Mouse (Mus musculus) neural tube, embryonic 15.5 days (tissue): ENCODE measurements around the gene Top2a. TPM values are rescaled to one million over a fixed set of nuclear protein-coding genes. Genes with fewer than 3 reads are reported as not detected.
A peak's percentile ranks its signal among the peaks of the same experiment; 100 is the strongest.

ENCODE experiments used
- ATAC-seq: fragments of 200-750 bp; cut with Nextera tagmentation; 2 replicates; pipeline ENCODE4 v1.8.0; 2017; ENCODE audit warnings: mild to moderate bottlenecking, moderate TSS enrichment, moderate library complexity; ENCODE audit not compliant: low FRiP score
- H3K27ac ChIP-seq: fragments of 300-500 bp; sonication (generic); replicated peaks from 2 replicates; pipeline ENCODE4 v1.5.1; 2015; ENCODE audit warnings: mild to moderate bottlenecking, inconsistent platforms
- H3K27me3 ChIP-seq: fragments of 300-500 bp; sonication (generic); replicated peaks from 2 replicates; pipeline ENCODE4 v1.6.1; 2015; ENCODE audit warnings: inconsistent platforms
- H3K36me3 ChIP-seq: fragments of 300-500 bp; sonication (generic); 2 replicates; pipeline ENCODE4 v1.6.1; 2015; ENCODE audit warnings: inconsistent platforms
- H3K4me1 ChIP-seq: fragments of 300-500 bp; sonication (generic); 2 replicates; pipeline ENCODE4 v1.6.1; 2015; ENCODE audit warnings: inconsistent platforms
- H3K4me2 ChIP-seq: fragments of 300-500 bp; sonication (generic); 2 replicates; pipeline ENCODE4 v1.6.1; 2015; ENCODE audit warnings: inconsistent platforms, mild to moderate bottlenecking, moderate library complexity
- H3K4me3 ChIP-seq: fragments of 300-500 bp; sonication (generic); replicated peaks from 2 replicates; pipeline ENCODE4 v1.5.1; 2015; ENCODE audit warnings: mild to moderate bottlenecking, inconsistent platforms
- H3K9ac ChIP-seq: fragments of 300-500 bp; sonication (generic); replicated peaks from 2 replicates; pipeline ENCODE4 v1.6.1; 2015; ENCODE audit warnings: mild to moderate bottlenecking, inconsistent platforms
- H3K9me3 ChIP-seq: fragments of 300-500 bp; sonication (generic); replicated peaks from 2 replicates; pipeline ENCODE4 v1.6.1; 2016; ENCODE audit warnings: inconsistent platforms
- WGBS: fragments of 180-500 bp; shearing (Covaris S2); methylation state at CpG from one replicate; pipeline ENCODE4 v1.1.7; 2015; ENCODE audit warnings: mixed read lengths; 5-methylcytosine and 5-hydroxymethylcytosine counted together
- polyA plus RNA-seq: library from polyadenylated mRNA; unstranded; fragments of >200 nt; fragmentation: Nextera tagmentation; extraction: Ambion mirVana; gene quantifications from 2 replicates; pipeline ENCODE4 v1.2.1, GENCODE M21; 2015

Top2a gene
- polyA plus RNA-seq = 25.8 and 71.2 TPM in 2 replicates

DNA sequence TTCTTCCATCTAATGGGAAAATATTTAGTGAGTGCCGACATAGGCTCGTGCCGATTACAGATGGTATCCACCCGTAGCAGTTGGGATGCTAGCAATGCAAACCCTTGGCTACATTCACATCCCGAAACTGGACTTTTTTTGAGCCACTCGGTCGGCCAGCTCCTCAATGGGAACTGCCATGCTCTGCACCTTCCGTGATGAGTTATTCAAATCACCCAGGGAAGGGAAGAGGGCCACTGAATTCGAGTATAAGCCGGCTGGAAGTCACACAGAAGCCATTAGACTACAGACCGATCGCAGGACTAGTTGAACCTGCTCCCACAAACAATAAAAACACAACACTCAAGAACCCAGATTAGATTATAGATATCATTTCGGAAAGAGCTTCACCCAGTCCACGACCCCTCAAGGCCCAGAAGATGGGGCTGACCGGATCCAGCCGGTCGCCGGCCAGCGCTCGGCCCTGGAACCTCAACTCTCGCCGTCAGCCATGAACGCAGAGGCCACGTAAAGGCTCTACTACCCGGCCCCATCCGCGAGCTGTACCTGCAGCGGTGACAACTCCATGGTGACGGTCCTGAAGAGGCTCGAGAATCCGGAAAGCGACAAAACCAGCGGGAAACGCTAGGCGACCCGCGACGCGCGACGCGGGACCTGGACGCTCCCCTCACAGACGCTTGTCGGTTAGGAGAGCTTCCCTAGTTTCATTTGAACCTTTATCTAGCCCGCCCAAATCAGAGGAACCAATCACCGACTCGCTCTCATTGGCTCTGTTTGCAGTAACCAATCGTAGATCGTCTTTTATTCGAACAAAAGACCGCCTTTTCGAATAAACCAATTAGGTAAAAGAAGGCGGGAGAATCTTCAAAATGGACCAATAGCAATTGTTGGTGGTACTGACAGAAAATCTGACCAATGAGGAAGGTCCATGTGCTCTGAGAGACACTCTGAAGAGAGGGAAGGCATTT, at the start of gene Top2a:
Top2a (minus strand) TSS at position 690 of the 968 bp plus-strand sequence.
- peak within 1 kb of the TSS; percentile 62 for H3K27ac ChIP-seq
- H3K9me3 ChIP-seq = no peaks in the 10 kb centered on the region
- peak within 1 kb of the TSS; percentile 86 for H3K4me2 ChIP-seq
- H3K27me3 ChIP-seq = no peaks in the 10 kb centered on the region
- H3K9ac ChIP-seq = peak within 1 kb of the TSS; percentile 49
- peaks cover 13% of the 10 kb centered on the region for H3K4me1 ChIP-seq
- H3K4me3 ChIP-seq = peak within 1 kb of the TSS; percentile 59
- WGBS = under 1% methylated on average over 54 of the region's 54 CpGs
- no peaks in the 10 kb centered on the region for H3K36me3 ChIP-seq
- peak; percentile 96 for ATAC-seq

DNA sequence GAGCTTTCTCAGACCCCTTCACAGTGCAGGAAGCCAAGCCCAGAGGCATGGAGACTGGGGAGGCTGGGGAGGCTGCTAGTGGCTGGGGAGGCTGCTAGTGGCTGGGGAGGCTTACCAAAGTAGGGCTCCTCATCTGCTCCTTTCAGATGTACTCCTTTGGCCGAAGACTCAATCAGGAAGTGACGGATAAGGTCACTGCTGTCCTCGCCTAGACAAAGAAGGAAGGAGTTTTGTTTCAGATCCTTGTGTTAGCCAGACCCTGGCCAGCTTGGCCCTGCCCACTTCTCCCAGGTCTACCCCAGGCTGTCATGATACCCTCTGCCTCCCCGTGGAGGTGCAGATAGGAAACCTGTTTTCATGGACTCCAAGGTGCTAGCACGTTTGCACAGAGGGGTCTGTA, 49.8 kb upstream of the Top2a start:
- H3K9ac ChIP-seq = no peak overlapping the region
- no peaks in the 10 kb centered on the region for H3K27me3 ChIP-seq
- no peak overlapping the region for H3K4me3 ChIP-seq
- H3K4me1 ChIP-seq = peaks cover 11% of the 10 kb centered on the region
- no peak for ATAC-seq
- no peaks in the 10 kb centered on the region for H3K9me3 ChIP-seq
- no peak overlapping the region for H3K4me2 ChIP-seq
- no peak overlapping the region for H3K27ac ChIP-seq
- H3K36me3 ChIP-seq = no peaks in the 10 kb centered on the region
- WGBS = 76% methylated on average over 5 of the region's 5 CpGs

DNA sequence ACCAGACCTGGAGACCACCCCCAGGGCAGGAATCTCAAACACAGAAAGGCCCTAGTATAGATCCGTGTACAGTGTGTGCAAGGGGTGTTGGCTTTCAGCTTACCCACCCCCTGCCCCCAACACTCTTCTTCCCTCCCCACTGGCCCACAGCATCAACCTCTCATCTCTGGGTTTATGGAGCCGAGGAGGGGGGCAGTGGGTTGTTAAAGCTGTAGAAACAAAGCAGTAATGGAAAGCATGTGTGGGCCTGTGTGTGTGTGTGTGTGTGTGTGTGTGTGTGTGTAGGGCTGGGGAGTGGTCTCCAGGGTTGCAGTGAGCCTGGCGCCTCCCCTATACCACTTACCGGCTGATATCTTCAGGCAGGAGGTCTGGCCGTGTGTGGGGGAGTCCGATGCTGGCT, 47.9 kb upstream of the Top2a start:
- H3K4me3 ChIP-seq = no peak overlapping the region
- no peak overlapping the region for H3K9ac ChIP-seq
- peaks cover 11% of the 10 kb centered on the region for H3K4me1 ChIP-seq
- H3K27ac ChIP-seq = no peak overlapping the region
- ATAC-seq = no peak
- H3K27me3 ChIP-seq = no peaks in the 10 kb centered on the region
- H3K36me3 ChIP-seq = no peaks in the 10 kb centered on the region
- WGBS = 7% methylated on average over 6 of the region's 6 CpGs
- H3K4me2 ChIP-seq = no peak overlapping the region
- H3K9me3 ChIP-seq = no peaks in the 10 kb centered on the region

DNA sequence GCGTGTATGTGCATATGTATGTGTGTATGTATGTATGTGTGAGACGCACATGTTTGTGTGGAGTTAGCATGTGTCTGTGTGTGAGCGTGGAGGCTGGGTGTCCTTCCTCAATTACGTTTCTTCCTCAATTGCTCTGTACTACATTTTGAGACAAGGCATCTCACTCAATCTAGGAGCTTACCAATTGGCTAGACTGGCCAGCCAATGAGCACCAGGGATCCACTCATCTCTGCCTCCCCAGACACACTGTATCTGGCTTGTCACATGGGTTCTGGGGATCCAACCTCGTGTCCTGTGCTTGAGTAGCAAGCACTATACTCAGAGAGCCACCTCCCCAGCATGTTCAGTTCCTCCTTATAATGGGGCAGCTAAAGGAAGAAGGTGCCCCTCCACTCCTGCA, 44.5 kb upstream of the Top2a start:
- Histone ChIP-seq H3K4me3 (no peak overlapping the region), H3K9me3 (no peaks in the 10 kb centered on the region), H3K36me3 (no peaks in the 10 kb centered on the region), H3K27ac (no peak overlapping the region), H3K4me1 (peaks cover 9% of the 10 kb centered on the region), H3K27me3 (no peaks in the 10 kb centered on the region), H3K4me2 (no peak overlapping the region), H3K9ac (no peak overlapping the region)
- no peak for ATAC-seq
- WGBS = 79% methylated on average over 5 of the region's 5 CpGs

DNA sequence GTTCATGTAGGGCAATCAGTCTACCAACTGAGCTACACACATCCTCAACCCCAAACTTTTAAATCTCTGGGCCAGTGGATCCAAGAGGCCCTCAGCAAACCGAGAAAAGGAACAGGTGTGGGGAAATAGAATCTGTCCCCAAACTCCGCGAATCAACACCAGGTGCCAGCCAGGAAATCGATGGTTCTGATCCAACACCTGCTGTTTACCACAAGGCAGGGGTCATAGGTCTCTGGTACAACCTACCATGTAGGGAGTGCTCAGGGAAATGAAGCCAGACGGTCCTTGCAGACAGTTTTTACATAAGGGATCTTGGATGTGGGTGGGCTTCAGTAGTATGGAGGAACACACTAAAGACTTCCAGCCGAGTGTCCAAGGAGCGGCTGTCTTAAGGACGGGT, 43.6 kb upstream of the Top2a start:
- no peak overlapping the region for H3K4me2 ChIP-seq
- ATAC-seq = no peak
- H3K36me3 ChIP-seq = no peaks in the 10 kb centered on the region
- no peak overlapping the region for H3K9ac ChIP-seq
- WGBS = 91% methylated on average over 8 of the region's 8 CpGs
- H3K4me1 ChIP-seq = peaks cover 9% of the 10 kb centered on the region
- H3K27me3 ChIP-seq = no peaks in the 10 kb centered on the region
- no peaks in the 10 kb centered on the region for H3K9me3 ChIP-seq
- H3K4me3 ChIP-seq = no peak overlapping the region
- no peak overlapping the region for H3K27ac ChIP-seq

DNA sequence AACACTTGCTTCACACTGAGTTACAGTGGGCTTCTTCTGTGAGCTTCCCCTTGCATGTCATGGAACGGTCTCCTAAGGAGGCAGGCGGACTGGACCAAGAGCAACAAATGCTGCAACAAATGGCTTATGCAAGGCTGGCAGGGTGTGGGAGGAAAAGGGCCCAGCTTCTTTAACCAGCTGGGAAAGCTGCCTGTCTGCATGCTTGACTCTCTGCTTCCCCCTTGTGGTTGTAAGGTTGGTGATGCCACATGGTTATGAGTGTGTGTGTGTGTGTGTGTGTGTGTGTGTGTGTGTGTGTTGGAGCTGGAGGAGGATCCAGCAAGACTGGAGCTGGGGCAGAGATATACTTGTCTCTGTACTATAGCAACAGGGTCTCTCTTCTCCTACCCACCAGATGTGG, 42.0 kb upstream of the Top2a start:
- Histone ChIP-seq H3K9me3 (no peaks in the 10 kb centered on the region), H3K4me1 (peaks cover 3% of the 10 kb centered on the region; the same call in 1 of the 2 replicates), H3K9ac (no peak overlapping the region), H3K4me3 (no peak overlapping the region), H3K4me2 (no peak overlapping the region), H3K27ac (no peak overlapping the region), H3K36me3 (no peaks in the 10 kb centered on the region), H3K27me3 (no peaks in the 10 kb centered on the region)
- 22% methylated on average over 2 of the region's 2 CpGs for WGBS
- no peak for ATAC-seq

DNA sequence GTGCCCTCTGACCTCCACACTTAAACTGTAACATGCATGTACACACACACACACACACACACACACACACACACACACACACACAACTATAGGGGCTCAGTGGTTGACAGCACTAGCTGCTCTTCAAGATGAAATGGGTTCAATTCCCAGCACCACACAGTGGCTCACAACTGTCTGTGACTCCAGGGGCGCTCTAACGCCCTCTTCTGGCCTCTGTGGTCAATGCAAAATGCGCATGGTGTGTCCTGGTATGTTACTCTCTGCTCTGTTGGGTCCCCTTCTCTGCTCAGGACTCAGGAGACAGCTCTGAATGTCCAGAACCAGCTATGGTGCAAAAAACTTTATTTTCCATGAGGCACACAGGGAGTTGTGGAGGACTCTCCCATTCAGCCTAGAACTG, 41.4 kb upstream of the Top2a start:
- H3K4me1 ChIP-seq = peaks cover 3% of the 10 kb centered on the region; the same call in 1 of the 2 replicates
- ATAC-seq = no peak
- H3K27ac ChIP-seq = no peak overlapping the region
- no peaks in the 10 kb centered on the region for H3K27me3 ChIP-seq
- no peak overlapping the region for H3K9ac ChIP-seq
- no peak overlapping the region for H3K4me2 ChIP-seq
- H3K36me3 ChIP-seq = no peaks in the 10 kb centered on the region
- H3K9me3 ChIP-seq = no peaks in the 10 kb centered on the region
- no peak overlapping the region for H3K4me3 ChIP-seq
- WGBS = 80% methylated on average over 3 of the region's 3 CpGs

DNA sequence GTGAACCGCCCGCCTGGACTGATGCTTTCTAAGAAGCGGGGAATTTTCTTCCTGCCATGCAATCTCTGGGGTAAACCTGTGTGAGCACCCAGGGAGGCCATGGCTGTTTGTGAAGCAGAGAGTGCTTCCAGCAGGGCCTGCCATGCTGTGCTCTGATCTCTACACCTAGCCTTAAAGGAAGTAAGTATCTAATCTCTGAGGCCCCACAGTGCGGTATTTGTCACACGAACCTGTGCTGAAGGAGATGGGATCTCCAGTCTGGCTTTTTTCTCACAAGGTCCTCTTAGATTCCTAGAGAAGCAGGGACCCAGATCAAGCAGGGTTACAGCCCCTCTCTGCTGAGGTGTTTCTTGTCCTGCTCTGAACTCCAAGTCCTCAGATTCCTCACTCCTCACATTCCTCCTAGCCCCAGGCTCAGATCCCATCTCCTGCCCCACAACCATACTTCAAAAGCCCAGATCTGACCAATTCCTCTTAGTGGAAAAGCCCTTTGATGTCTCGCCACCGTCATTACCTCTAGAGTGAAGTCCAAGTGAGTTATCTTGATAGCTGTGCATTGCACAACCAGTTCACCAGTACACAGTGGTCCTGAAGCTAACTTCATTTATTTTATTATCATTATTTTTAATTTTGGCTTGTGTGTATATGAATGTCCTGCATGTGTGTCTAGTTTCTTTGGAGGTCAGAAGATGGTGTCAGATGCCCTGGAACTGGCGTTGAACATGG, 39.6 kb upstream of the Top2a start:
- WGBS = 58% methylated on average over 8 of the region's 8 CpGs
- Histone ChIP-seq H3K4me1 (peaks cover 3% of the 10 kb centered on the region; the same call in 1 of the 2 replicates), H3K27me3 (no peaks in the 10 kb centered on the region), H3K36me3 (no peaks in the 10 kb centered on the region), H3K4me2 (no peak overlapping the region), H3K9me3 (no peaks in the 10 kb centered on the region), H3K9ac (no peak overlapping the region), H3K4me3 (no peak overlapping the region), H3K27ac (no peak overlapping the region)
- no peak for ATAC-seq

DNA sequence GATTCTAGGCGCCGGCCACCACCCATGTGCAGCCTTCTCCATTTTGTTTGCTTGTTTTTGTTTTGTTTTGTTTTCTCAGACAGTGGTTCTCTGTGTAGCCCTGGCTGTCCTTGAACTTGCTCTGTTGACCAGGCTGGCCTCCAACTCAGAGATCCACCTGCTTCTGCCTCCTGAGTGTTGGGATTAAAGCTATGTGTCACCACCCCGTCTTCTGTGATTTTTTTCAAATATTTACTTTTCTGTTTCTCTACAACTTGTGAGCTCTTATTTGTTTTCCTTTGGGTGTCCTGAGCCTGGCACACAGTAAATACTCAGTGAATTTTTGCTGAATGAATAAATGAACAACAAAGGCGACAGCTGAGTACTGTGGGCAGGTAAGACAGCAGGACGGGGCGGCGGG, 38.7 kb upstream of the Top2a start:
- WGBS = 91% methylated on average over 7 of the region's 7 CpGs
- no peak overlapping the region for H3K4me2 ChIP-seq
- ATAC-seq = no peak

DNA sequence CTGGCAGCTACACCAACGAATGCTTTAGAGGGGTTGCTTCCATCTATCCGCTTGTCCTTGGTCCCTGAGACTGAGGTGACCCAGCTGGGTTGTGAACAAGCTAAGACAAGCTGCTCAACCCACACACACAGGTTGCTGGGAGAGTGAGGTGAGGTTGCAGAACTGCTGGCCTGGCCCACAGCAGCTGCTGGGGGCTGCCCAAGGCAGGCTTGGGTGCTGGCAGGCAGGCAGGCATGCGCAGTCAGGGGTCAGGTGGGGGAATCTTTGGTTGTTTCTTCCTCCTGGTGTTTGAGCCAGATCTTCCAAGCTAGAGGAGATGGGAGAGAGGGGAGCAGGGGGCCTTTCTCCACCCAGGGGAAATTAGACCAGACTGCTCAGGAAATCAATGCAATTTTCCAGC, 36.4 kb upstream of the Top2a start:
- Histone ChIP-seq H3K36me3 (no peaks in the 10 kb centered on the region), H3K4me1 (peaks cover 8% of the 10 kb centered on the region), H3K27me3 (no peaks in the 10 kb centered on the region), H3K4me2 (no peak overlapping the region), H3K9ac (no peak overlapping the region), H3K27ac (no peak overlapping the region), H3K9me3 (no peaks in the 10 kb centered on the region), H3K4me3 (no peak overlapping the region)
- 90% methylated on average over 3 of the region's 3 CpGs for WGBS
- ATAC-seq = no peak

More for the DNA sequence above, 38.7 kb upstream of the Top2a start:
- Histone ChIP-seq H3K27me3 (no peaks in the 10 kb centered on the region), H3K9ac (no peak overlapping the region), H3K9me3 (no peaks in the 10 kb centered on the region), H3K27ac (no peak overlapping the region), H3K4me1 (peaks cover 3% of the 10 kb centered on the region; the same call in 1 of the 2 replicates), H3K4me3 (no peak overlapping the region), H3K36me3 (no peaks in the 10 kb centered on the region)

DNA sequence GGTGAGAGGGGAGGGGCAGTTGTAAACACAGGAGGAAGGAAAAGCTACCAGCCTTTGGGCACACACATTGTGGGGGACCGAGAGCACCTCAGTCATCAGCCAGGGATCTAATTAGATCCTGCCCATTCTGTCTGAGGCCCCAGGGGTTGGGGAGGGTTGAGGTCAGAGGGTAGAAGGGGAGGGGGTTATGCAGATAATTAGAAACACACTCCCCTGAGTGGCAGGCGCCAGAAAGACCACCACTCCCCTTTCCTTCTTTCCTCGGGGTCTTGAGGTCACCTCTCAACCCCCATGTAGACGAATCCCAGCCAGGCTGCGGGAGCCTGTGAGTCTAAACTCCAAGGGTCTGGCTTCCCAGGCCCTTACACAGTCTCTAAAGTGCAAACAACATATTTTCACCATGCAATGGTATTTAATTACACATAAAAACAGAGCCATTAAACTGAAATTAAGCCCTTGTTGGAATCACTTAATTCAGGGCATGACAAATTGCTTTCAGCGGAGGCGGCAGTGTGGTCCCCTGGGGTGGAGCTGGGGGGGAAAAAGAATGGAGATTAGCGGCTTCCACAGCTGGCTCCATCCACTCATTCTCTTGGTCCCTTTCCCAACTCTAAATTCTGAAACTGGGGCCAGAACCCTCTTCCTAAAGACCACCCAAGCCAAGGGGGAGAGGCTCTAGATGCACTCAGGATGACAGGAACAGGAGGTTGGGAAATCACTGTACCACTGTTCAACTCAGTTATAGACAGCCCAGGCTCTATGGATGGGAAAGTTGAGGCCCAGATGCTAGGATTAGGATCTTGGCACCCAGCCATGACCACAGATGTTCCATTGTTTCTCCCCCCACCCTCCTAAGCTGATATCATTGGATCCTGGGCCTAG, 31.8 kb upstream of the Top2a start:
- no peak for ATAC-seq
- WGBS = 4% methylated on average over 8 of the region's 8 CpGs
- no peak overlapping the region for H3K4me3 ChIP-seq
- H3K4me2 ChIP-seq = no peak overlapping the region
- no peak overlapping the region; the same call in 1 of the 2 replicates for H3K27ac ChIP-seq
- H3K27me3 ChIP-seq = no peaks in the 10 kb centered on the region
- no peak overlapping the region for H3K9ac ChIP-seq
- no peaks in the 10 kb centered on the region; the same call in 1 of the 2 replicates for H3K36me3 ChIP-seq
- peaks cover 10% of the 10 kb centered on the region for H3K4me1 ChIP-seq
- H3K9me3 ChIP-seq = no peaks in the 10 kb centered on the region
